Mouse (Mus musculus) retina, postnatal 7 days (tissue): Measurements from ENCODE around the gene Nacc1.
A peak's percentile ranks its signal among the peaks of the same experiment; 100 is the strongest.

Source experiments
- DNase-seq: peaks from one replicate; pipeline ENCODE4 v3.0.0-alpha.2; 2012; ENCODE audit warnings: low read depth, low spot score

Nacc1 gene

DNA sequence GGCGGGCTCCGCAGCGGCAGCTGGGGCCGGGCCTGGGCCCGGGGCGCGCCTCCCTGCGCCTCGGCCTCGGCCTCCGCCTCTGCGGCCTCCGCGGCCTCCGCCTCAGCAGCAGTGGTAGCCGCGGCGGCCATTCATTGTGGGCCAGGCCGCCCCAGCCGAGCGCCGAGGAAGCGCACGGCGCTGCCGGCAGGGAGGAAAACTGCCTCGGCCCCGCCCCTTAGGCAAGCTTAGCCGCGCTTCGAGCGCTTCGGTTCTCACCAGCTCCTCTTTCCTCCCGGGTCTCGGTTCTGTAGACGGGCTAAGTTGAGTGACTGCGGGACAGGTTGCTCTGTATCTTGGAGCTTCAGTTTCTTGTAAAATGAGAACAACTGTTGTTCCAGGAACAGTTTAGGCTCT, at the start of gene Nacc1:
TSS of gene Nacc1 (minus strand) at position 158 of the 396 bp plus-strand sequence.
- peak; percentile 66 for DNase-seq

DNA sequence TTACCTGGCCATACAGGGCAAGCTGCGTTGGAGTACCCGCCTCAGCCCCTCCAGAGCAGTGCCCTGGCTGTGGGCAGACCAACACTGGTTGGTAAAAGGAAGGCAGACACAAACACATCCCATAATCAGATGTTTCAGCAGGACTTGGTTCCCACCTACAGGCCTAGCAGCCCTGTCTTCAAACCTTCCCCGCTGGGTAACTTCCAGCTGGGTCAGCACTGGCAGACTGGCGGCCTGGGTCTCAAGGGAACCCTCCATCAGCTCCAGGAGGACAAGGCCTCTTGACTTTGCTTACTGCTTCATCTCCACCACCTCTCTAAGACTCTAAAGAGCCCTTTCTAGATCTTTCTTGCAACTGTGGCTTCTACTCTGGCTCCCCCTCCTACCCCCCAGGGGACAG, 48.9 kb upstream of the Nacc1 start:
- no peak for DNase-seq

GRCm38 (mm10) chr8:84735597-84735996, 47.9 kb upstream of the Nacc1 start:
- DNase-seq, result no peak

DNA sequence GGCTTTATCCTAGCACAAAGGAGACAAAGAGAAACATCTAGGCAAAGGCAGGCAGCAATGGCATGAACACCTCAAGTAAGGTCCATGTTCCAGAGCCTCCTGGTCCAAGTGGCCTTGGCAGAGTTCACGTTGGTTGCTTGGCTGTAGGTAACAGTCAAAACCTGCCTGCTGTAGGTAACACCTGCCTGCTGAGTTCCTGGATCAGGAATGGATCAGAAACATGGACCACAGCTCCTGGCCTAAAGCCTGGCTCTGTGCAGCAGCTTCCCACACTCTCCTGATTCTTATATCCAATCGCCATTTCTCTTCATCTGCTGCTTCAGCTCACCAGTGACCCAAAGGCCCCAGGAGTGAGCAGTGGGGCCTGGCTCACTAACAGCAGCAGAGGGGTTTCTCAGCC, 47.0 kb upstream of the Nacc1 start:
- DNase-seq, result no peak

DNA sequence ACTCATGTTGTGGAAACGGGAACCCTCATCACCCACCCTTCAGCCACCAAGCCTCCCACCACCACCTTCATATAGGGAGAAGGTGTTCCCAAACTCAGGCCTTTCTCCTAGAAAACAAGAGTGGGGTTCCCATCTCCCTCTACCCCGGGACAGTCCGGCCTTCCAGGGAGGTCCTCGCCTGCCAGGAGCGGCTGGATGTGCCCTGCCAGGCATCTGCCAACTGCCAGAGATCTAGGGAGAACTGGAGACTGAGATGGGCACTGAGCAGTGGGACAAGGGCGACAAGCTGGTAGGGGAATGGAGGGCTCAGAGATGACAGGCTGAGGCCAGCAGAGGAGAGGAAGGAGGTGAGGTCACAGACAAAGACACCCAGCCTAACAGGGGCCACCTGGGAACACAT, 46.3 kb upstream of the Nacc1 start:
- DNase-seq, result no peak

DNA sequence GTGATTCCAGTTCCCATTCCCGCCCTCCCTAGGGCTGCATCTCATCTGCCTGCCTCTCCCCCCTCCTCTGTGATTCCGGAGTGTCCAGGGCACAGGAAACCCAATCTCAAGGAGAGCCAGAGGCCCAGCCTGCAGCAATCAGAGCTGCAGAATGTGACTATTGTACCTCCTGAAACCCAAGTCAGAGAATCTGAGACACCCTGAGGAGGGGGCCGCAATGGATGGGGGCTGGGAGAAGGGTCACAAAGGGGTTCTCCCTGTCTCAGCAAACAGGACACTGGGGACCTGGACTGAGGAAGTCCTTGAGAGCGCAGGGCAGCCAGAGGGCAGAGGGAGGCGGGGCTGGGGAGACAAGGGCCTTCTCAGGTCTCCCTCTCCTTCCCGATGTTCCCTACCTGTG, 45.3 kb upstream of the Nacc1 start:
- no peak for DNase-seq

- DNase-seq, result no peak
Observed at GRCm38 (mm10) chr8:84732545-84732944, 44.9 kb upstream of the Nacc1 start.

DNA sequence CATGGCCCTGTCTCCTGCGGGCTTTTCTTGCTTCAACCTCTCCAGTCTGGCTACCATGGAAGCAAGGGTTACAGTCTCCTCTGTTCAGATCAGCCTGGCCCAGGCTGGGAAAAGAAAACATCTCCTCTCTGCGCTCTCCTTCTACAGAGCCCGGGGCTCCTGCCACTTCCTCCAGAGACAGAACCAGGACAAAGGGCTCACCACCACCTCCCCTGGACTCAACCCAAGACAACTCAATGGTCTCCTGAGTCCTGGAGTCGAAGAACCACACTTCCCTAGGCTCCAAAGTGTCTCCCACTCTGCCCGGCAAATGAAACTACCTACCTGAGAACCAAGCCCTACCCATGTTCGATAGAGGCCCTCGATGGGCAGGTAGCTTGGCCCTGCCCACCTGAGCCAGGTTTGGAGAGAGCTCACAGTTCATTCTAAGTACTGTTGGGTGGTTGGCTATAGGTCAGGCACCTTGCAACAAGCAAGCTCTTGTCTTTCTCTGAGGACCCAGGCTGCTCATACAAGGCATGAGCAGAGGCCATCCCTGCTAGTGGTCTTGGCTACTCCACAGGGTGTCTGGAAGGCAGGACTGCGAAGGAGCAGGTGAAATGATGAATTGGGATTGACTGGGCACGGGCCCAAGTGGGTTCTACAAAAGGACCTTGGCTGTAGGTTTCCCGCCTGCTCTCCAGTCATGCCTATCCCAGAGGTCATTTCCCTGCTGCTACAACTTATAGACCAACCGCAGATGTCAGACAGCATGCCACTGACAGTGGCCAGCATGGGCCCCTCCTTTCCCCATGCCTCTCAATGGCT, 43.9 kb upstream of the Nacc1 start:
- DNase-seq, result no peak

DNA sequence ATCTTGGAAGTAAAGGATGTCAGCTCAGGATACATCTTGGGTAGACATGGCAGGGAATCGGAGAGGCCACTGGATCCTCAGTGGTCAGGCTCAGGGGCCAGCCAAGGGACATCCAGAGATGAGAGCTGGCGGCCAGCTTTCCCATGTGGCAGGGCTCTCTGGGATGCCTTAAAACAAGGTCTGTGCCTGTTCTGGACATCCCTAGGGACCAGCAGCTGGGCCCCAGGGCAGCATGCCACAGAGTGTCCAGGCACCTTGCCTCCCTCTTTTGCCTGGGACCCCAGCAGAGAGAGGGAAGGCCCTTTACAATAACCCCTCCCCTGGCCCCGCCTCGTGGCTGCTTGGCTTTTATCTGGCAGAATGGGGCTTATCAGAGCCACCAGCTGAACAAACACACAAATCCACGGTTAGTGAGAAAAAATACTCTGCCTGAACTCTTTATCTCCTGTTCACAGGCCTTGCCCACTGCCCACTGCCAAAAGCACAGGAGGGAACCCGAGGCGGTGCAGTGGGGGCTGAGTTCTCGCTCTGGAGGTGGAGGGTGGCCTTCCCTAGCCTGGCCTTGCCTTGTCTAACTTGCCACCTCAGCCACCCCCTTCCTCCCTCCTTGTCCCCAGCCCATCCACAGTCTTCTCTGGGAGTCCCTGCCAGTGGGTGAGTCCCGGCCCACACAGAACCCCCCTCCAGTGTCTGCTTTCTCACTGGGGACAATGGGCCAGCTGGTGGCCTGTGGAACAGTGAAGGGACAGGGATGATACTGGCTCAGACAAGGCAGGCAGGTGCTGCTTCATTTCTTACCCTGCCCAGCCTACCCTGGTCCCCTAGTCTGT, 43.1 kb upstream of the Nacc1 start:
- no peak for DNase-seq

DNA sequence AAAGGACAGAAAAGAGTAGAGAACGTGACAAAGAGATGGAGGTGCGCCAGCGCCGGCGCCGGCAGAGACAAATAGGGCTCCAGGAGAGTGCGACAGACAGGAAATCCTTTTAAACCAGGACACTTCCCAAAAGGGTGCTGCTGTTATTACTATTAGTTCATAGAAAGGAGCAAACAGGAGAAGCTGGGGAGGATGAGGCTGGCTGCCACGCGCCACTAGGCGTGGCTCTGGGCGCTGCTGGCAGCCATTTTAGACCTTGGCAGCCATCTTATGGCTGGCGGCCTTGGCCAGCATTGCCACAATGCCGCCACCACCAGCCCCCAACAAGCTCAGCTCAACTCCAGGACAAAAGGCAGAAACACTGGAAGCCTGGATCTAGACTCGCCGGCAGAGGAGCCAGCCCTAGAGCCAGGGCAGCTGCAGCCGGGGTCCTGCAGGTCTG, 42.3 kb upstream of the Nacc1 start:
- DNase-seq, result no peak

- DNase-seq, result no peak
Observed at GRCm38 (mm10) chr8:84728474-84728873, 40.8 kb upstream of the Nacc1 start.

GRCm38 (mm10) chr8:84725941-84726259, 38.2 kb upstream of the Nacc1 start:
- no peak for DNase-seq

GRCm38 (mm10) chr8:84725246-84725940, 37.7 kb upstream of the Nacc1 start:
- no peak for DNase-seq

GRCm38 (mm10) chr8:84724683-84725082, 37.0 kb upstream of the Nacc1 start:
- DNase-seq, result no peak

GRCm38 (mm10) chr8:84723571-84723900, 35.9 kb upstream of the Nacc1 start:
- DNase-seq, result no peak

DNA sequence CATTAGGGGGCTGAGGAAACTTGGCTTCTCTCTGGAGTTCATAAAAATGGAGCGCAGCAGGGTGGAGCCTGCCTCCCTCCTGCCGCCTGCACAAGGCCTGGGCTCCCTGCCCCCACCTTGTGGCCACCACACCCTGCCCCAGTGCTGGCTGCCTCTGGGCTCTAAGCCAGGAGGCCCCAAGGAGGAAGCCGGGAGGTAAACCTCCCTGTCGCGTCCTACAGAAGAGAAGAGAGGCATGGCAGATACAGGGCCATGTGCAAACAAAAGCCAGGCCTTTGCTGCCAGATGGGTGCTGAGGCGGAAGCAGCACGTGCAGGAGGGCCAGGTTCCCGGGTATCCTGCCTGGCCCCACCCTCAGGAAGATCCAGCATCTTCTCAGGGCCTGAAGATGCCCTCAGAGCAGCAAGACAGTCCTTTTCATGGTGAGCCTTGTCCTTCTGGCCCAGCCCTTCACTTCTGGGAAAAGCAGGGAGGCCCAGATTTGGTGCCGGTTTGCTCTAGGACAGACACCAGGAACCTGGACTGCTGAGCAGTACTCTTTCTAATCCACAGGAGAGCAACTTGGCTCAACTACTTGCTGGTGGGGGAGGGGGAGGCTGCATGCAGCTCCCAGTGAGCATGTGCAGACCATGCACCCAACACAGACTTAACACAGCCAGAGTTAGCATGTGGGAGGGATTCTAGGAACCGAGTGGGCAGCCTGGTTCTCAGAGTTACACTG, 35.3 kb upstream of the Nacc1 start, which contains the start of gene G430095P16Rik:
TSS of gene G430095P16Rik (plus strand) at position 158 of the 721 bp plus-strand sequence.
- DNase-seq, result no peak

DNA sequence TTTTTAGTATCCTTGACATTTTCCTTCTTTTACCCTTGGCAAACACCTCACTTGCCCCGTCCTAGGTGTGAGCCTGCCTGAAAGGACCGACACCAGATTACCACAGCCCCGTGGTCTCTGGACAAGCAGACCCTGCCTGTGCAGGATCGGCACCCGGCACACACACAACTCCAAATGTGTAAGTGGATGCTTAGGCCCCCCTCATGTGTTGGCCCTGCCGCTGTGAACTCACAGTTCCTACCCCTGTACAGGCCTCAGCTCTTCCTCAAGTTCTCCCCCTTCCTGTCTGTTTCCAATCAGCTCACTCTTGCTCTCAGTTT, 34.8 kb upstream of the Nacc1 start:
- no peak for DNase-seq

GRCm38 (mm10) chr8:84718959-84719690, 31.5 kb upstream of the Nacc1 start:
- DNase-seq, result no peak

DNA sequence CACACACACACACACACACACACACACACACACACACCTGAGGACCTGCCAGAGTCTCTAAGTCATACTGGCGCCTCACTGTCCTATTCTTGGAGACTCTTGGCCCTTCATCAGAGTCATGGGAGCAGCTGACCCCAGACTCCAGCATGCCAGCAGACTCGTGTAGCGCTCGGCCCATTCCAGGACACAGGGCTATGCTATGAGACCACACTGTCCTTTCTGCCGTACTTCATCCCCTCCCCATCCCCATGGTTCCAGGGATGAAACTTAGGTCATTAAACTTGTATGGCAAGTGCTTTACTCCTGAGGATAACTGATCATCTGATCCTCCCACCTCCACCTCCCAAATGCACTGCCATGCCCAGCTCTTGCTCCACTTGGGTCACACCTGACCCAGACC, 30.8 kb upstream of the Nacc1 start:
- no peak for DNase-seq

DNA sequence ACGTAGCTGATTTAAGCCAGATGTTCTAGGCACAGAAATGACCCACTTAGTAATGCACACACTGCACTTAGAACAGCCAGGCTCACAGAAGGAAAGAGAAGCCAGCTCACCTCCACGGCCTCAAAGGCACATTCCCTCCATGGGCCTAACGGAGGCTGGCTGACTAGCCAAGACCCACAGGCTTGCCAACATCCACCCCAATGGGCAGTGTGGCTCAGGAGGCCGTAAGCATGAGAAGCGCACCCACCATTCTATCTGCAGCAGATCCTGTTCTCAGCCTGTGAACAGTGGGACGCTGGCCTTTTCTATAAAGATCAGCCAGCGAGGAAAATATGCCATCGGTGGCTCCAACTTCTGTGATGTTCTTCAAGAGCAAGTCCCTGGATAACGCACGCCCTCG, 29.1 kb upstream of the Nacc1 start:
- no peak for DNase-seq

DNA sequence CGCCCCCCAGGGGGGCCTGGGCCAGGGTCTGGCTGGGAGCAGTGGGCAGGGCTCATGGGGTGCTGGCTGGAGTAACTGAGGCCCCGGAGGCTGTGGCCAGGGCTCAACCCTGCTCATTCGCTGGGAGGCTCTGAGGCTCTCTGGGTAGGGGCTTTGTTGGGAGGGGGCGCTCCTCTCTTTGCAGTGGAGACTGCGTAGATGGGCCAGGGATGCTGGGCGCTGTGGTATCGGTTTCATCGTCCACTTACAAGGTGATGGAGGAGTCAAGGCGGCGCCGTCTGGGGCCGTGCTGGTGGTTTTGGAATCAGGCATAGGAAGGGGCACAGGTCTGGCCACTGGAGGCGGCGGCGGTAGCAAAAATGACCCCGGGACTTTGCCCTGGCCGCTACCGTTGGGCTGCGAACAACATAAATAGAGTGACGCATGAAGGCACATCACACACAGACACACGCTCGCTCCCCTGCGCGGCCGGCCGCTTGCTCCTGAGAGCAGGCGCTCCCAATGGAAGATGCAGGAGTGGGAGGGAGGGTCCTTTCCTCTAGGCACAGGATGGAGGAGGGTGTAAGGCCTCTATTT, 28.3 kb upstream of the Nacc1 start:
- DNase-seq, result no peak
